Mouse (Mus musculus) adrenal gland, postnatal 10 days (tissue): ENCODE data around the gene Hoxb9. TPM values are rescaled to one million over a fixed set of nuclear protein-coding genes. Genes with fewer than 3 reads are reported as not detected.

Experiments
- DNase-seq: peaks from one replicate; pipeline ENCODE4 v3.0.0; 2021; ENCODE audit warnings: mixed read lengths
- long read RNA-seq, 2 experiments: library from polyadenylated mRNA; stranded (forward); transcript quantifications; one replicate each; pipeline ENCODE4 v2.0.0; 2021
- total RNA-seq, 2 experiments: library from RNA; stranded (reverse); gene quantifications; 2 replicates each; pipeline ENCODE4 v1.2.3; 2021

Hoxb9 gene
- total RNA-seq, result 10 to 100 TPM; 55.7 to 73.6 TPM
- long read RNA-seq, experiment 1, partial matches to known transcripts, result 1 of 8 reads
- long read RNA-seq, experiment 1, other reads (novel, unspliced or antisense), result 3 of 8 reads
- long read RNA-seq, experiment 2, partial matches to known transcripts, result 0 of 1 reads
- long read RNA-seq, experiment 2, other reads (novel, unspliced or antisense), result 0 of 1 reads

DNA sequence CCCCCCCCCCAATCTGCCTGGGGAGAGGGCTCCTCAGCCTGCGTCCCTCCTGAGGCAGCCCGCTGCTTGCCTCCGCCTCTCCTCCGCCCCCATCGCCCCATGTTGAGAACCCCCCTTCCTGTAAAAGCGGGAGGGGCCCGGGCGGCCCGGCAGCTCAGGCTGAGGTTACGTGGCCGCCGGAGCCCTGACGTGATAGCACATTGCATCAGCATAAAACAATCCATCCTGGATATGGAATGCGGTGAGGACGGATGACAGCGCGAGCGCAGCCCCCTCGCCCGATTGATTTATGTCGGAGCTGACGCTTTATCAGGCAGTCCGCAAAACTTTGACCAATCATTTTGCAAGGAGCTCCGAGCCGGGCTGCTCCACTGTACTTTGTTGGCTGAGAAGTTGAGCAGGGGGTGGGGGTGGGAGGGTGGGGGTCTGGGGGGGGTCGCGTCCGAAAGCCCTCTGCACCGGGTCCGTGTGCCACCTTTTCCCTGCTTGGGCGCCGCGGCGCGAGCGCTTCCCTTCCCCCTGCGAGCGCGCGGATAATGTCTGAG lies at the start of gene Hoxb9:
Gene Hoxb9, plus strand, starts transcription at position 462 of the 545 bp plus-strand sequence.
- peak; percentile 92 for DNase-seq

DNA sequence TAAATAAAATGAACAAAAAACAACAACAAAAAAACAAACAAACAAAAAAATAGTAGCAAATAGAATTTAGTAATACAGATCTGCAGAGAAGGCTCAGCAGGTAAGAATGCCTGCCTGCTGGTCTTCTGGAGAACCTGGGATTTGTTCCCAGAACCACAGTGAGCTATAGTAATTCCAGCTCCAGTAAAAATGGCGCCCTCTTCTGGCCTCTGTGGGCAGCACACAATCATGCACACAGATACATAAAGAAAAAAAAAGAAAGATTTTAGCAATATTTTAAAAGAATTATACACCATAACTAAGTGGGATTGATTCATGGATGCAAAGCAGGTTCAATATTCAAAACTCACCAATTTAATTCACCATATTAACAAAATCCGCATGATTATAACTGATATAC lies 47.4 kb upstream of the Hoxb9 start:
- no peak for DNase-seq

DNA sequence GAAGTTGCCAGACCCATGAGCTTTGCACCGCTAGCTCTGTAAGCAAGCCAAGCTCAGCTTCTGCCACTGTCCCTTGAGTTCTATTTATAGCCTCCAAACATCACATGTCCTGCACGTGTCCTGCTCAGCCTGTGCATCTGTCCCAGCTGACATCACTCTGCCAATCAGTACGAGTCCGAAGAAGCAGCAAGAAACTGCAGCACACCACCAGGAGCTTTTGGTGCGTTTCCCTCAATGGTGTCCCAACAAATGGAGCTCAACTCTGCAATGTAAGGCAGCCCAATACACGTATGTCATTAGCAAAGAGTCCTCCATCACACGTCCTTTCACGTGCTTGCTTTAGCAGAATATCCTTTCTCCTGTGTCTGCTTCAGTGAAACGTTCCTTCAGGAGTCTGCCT lies 43.6 kb upstream of the Hoxb9 start:
- DNase-seq, result no peak

DNA sequence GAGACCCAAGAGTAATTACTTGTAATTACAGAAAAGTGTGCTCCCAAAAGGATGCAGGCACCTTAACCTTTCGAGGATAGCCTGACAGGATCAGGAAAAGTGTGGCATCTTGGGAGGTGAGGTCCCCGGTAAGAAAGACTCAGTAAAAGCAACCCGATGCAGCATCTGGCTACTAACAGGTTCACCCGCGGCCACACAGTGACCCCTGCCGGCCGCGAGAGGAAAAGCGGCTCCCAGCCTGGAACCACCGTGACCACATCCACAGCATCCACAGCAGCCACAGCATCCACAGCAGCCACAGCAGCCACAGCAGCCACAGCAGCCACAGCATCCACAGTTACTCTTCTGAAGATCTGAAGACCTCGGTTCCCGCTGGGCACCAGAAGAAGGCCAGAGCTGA lies 36.4 kb upstream of the Hoxb9 start:
- peak; percentile 74 for DNase-seq

DNA sequence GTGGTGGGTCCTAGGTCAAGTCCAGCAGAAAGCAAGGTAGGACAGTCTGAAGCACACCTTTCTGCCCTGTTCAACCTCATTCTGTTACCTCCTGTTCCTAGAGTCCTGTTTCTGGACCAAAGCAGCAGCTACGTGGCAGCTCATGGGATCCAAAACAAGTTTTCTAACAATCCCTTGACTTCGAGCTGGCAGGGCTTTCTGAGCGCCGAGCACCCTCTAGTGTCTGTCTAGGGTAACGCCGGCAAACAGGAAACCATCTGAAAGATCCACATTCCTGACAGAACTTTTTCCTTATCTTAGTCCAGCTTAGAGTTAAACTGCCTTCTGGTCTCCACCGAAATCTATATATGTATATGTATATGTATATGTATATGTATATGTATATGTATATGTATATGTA lies 31.0 kb upstream of the Hoxb9 start:
- DNase-seq, result peak; percentile 73

DNA sequence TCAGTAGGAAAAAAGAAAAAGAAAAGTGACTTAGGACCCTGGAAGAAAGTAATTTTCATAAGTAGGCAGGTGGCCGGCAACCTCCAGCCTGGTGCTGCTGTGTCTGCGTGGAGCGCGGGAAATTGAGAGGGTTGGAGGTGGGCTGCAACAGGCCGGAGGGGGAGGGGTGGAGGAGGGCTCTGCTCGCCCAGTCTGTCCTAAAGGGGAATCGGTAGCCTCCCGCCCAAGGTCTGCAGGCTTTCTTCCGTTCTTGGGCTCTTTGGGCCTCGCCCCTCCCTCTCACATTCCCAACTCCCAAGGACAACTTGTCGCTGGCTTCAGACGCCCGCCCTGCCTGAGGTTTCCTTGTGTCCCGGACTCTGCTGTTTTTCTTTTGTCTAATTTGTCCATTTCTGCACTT lies 20.4 kb upstream of the Hoxb9 start:
- peak; percentile 77 for DNase-seq

DNA sequence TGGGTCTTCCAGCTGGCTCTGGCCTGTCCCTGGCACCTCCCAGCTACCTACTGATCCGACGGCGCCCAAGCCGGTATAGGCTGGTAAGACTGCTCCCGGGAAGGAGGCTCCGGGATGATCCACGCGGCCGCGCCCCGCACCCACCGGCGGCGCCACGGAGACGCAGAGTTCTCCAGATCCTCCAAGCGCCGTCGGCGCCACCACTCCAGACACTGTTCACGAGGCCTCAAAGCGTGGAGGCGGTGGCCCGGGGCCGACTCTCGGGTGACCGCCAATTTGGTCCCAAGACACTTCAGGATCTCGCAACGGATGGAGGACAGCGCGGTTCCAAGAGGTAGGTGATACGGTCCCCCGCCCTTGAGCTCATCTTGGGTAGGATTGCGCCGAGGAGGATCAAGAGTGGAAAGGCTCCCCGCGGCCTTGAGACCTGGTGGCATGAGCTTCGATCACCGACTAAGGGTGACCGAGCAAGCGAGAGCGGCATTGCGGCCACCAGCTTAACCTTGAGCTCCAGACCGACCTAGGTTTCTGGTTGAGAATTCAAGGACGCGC lies 19.7 kb upstream of the Hoxb9 start:
- DNase-seq, result peak; percentile 58

DNA sequence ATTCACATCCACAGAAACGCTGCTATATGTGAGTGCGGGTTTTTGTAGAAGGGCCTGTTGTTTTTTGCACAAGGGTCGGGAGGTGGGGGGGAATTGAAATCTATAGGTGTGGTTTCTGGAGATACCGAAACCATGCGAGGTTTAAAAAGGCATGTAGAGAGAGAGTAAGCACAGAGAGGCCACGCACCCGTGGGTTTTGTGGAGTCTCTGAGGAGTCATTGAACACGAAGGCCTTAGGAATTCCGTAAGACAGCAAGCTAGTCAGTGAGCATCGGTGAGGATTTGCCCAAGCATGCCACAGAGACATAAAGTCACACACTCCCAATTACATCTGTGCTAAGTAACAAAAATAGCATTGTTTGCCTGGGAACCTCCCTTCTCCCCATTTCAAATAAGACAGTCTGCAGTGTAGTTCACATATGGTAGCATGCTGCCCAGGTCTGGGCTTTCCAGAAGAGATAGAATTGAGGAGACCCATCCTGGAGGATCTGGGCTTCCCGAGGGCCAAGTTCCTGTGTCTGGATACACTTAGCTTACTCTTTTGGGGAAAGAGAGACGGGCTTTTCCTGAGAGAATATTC lies 18.6 kb upstream of the Hoxb9 start:
- DNase-seq, result peak; percentile 29

DNA sequence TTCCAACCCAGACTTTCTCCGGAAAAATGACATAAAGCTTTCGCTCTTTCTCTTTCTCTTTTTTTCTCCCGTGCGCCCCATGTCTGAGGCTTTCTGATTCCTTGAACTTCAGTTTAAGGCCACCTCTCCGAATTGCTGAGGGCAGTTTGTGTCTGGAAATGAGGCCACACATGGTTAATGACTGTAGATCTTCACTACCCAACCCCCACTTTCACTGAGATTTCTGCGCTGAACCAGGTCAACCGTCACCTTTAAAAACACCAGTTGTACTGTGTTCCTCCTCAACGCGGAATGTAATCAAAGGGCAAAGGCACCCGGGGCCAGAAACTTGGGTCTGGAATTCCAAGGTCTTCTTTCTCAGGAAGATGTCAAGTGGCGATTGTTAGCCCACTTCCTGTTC lies 17.0 kb upstream of the Hoxb9 start:
- DNase-seq, result peak; percentile 42

DNA sequence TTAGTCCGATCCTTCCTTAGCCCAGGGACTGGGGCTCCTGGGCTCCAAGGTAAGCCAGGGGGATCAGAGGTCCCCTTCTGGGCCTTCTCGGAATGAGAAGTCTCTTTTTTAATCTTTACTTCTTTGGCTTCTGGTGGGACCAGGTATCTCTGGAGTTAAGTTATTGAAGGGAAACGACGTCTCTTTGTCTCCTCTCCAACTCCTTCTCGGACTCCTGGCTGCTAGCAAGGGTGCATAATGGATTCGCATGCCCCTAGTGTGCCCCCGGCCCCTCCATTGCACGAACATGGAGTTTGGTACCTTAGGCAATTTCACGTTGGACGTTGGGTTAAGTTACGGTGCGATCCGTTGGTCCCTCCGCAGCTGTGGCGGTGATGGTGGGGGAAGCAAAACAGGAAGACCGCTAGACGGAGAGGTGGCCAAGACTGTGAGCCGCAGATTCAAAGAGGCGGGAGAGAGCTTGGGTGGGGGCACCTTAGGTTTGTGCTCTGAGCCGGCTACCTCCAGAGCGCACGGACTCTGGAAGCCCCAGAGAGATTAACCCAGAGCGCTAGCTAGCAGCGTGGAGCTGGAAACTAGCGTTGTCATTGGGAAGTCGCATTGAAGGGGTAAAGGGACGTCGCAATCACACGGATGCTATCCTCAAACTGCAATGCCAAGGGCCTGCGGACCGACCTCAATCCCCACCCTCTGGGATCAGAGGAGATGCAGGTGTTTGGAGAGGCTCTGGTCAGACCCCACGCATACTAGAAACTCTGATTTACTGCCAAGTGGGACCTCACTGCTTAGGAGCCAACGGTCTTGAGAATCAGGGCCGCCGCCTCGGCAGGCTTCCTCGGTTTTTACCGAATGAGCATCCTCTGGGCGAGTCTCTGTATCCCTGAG lies 15.9 kb upstream of the Hoxb9 start:
- DNase-seq, result peak; percentile 38

DNA sequence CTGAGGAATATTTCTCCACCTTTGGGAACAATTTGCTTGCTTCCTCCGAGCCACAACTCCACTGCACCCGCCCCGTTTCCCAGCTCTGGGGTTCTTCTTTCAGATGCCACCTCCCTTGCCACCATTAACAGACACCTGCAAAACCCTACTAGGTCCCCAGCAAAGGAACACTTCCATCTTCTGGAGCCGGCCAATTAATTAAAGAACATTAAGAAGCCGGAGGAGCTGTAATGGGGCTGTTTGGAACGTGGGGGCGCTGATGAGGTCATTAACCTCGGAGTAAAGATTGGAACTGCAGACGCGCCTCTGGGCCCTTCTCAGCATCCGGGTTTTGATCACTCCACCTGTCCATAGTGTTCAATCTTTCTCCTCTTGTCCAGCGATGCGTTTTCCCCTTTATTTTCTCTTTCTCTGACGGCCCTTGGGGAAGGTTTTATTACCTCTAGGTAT lies 15.2 kb upstream of the Hoxb9 start:
- DNase-seq, result peak; percentile 41

DNA sequence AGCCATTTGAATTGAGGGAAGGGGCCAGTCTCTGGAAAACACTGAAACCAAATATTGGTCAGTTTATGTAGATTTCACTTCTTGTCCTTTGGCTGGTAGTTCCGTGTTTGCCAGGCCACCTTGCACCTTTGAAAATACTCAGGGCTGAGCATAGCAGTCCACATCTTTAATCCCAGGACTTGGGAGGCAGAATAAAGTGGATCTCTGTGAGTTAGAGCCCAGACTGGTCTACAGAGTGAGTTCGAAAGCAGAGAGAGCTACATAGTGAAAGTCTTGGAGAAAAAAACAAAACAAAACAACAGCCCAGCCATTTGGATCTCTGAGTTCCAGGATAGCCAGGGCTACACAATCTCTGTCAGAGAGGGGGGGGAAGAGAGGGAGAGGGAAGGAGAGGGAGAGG lies 14.1 kb upstream of the Hoxb9 start:
- DNase-seq, result no peak

DNA sequence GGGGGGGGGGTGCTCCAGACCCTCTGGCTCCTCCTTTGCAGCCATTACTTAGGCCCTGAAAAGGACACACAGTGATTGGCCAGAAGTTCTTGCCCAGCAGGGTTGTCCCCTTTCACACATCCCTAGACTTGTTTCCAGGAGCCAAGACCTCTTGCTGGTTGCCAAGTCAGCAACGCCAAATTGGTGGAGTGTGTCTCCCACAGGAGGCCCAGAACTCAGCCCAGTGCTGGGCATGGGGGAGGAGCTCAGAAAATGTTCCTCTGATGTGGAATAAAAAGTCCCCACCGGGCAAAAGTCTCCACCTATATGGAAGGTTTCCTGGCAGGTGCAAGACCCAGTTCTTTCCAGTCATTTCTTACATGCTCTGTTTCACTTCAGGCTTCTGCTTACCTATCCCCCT lies 12.2 kb upstream of the Hoxb9 start:
- DNase-seq, result peak; percentile 47

DNA sequence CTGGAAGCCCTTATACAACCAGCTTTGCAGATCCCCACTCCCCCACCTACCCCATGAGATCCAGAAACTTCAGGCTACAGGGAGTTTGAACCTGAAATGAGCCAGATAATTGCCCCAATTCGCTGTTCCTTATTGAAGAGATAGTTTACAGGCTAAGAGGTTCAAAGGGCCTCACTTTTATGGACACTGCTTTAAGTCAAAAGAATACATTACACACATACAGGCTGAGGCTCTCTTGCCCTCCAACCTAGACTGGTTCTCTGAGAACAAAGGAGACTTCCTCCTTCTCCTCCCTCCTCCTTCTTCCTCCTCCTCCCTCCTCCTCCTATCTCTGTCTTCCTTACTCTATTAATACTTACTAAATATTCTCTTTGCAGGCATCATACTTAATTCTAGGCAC lies 11.7 kb upstream of the Hoxb9 start:
- no peak for DNase-seq

DNA sequence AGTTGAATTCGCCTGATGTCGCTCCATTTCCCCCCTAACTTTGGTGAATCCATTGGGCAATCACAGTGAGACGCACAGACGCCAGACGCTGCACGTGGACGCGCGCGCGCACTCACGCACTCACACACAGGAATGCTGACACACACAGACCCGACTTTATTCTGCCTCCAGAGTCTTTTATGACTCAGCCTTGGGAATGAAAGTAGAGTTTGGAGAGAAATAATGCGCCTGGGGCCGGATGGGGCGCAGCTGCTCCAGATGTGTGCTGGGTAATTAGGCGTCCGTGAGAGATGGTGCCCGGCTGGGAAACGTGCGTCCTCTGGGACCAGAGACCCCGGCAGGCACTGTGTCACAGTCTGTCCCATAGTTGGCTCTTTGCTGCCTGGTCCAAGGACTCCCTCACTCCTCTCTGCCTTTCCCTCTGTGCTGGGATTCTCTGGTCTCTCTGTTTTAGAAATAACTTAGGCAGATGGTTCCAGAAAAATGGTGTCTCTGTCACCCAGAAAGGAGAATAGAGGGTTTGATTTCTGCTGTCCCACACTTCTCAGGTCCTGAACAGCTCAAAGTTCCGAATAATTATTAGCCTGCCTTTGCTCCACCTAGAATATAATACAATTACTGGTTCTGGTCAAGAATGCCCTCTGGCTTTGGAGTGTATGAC lies 10.8 kb upstream of the Hoxb9 start:
- DNase-seq, result peak; percentile 84

DNA sequence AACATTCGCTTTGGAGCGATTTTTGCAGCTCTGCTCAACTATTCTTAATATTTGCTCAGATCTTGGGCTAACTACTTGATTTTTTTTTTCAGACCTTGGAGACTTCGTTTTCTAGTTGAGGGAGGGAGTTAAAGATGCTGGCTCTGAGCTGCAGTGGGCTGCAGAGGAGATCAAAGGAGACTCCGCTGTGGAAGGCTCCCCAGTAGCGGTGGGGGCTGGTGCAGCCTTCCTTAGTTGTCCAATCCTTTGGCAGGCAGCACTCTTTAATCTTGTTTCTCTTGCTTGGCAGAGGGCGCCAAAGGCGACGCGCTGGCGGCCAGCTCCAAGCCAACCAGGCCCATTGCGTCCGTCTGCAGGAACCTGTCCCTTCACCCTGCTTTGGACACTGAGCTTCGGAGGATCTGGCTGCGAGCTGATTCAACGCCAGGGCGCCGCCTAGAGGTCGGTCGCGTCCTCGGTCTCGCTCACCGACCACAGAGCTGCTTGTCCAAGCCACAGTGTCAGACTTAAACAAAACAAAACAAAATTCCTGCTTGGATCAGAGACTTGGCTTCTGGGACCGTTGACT lies 9.8 kb upstream of the Hoxb9 start:
- peak; percentile 93 for DNase-seq

DNA sequence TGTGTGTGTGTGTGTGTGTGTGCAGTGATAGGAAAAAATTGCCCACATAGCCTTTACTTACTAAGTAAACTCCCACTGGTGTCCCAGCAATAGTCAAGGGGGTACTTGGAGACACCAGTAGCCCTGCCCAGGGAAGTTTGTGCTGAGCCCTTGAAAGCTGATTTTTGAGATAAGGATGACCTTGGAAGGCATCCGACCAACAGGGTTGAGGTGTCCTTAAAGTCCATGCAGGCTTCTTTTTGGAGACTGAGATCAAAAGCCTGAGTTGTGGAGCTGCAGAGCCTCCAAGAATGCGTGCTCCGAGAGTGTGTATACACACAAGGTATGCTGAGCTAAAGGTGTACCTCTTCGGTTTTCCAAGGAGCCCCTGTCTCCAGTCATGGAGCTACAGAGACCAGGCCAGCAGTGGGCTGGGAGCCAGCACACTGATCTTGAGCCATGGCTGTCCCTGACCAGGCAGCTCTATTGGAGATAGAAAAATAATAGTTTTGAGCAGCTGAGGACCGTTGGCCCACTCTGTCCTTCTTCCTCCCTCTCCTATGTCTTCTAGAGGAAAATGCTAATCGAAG lies 8.9 kb upstream of the Hoxb9 start:
- DNase-seq, result peak; percentile 75

DNA sequence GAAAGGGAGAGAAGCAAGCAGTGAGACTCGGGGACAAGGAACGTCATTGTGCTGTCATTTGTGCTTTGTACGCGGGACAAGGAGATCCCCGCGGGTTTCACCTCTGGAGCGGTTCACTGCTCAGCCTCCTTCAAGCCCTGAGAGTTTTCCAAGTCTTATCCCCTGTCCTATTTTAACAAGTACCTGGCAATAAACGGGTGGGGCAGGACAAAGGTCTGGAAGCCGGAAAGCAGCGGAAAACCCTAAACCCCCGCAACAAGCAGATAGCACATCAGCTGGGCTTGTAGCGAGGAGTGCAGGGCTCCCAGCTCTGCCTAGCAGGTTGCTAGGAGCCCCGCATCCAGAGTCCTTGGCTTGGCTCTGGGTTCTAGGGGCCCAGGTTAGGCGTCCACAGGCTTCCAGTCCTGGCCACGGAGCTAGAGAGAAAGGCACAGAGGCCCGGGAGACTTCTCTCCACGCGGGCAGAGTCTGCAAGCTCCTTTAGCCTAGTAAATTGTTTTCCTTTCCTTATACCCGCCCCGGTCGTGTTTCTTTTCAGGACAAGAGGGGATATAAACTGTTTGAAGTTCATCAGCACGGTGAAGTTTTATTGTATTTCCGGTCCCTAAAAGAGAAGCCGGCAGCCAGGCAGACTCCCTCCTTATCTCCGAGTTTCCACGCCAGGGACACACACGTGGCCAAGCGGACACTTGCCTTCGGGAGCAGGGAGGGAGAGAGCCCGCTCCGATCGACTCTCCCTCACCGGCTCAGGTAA lies 7.4 kb upstream of the Hoxb9 start:
- peak; percentile 42 for DNase-seq

DNA sequence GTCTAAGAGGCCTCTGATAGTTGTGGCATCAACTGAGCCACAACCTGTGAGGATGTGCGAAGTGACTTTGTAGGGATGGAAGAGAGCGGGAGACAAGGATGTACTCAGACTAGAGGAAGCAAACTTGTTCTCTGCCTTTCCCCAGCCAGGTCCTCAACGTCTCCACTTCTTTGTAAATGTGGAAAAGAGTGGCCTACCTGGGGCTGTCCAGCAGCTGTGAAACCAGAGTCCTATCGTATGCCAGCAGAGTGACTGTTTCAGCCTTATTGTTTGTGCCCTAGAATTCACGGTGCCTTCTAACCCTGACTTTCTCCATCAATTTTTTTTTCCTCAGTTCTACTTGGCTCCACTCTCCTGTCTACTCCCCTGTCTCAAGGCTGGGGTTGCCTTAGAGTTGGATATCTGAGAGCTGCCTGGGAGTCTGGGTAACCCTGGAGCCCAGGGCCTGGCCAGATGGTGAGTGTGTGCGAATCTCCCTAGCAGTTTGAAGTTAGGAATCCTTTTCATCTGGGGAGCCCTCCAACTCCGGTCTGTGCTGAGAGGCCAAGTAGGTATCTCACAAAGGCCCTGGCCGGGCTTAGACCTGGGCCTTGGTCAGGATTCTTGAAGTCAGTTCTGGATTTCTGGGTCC lies 6.8 kb upstream of the Hoxb9 start:
- DNase-seq, result peak; percentile 30

DNA sequence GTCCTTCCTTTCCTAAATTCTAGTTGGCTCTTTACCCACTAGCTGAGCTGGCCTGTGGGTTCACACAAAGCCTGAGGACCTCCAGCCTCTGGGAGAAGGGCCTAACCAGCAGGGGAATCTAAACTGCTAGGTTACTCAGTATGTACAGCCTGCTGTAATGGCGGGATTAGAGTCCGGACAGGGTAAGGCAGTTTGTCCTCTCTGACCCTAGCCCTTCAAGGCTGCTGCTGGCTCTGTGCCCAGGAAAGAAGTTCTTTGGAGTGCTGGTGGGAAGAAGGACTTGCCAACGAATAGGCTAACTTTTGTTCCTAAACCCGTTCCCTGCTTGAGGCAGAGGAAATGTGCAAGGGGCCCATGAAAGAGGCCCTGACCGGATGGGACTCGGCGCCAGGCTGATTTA lies 5.3 kb upstream of the Hoxb9 start:
- DNase-seq, result peak; percentile 87
